Comparison of ENCODE assay signal across 20 mouse cellular contexts in genomic region chr1:154416384-154417155, GRCm38 (mm10).
DNase-seq lines count a peak whose midpoint lies in the region; ATAC-seq lines count a peak whose summit lies in the region.
"Had no signal": no experiment of that assay in that cellular context is flagged by ENCODE, and none has a peak within 500 bp of the region (broad histone marks: within the 10 kb centered on the region; RNA-seq: fewer than 3 reads in every experiment).

No protein-coding gene starts in this region.

- peak; percentile 14; the same call in 1 of the 2 replicates for ATAC-seq in lung, embryonic 15.5 days (ENCODE audit: borderline replicate concordance, extremely low read depth, low FRiP score, low TSS enrichment)
- ATAC-seq: forebrain, embryonic 16.5 days; inflammation-experienced regulatory T-cells, adult 6 months had no signal

- WGBS in heart, embryonic 10.5 days: 54% methylated on average over 20 of the region's 20 CpGs
- WGBS in lung, embryonic 15.5 days: 52% methylated on average over 20 of the region's 20 CpGs

- intact Hi-C loops in heart, postnatal 25 days (cut with DNase I): no loop called here

- H3K36me3 ChIP-seq in heart, embryonic 10.5 days: no peaks in the 10 kb centered on the region
- no peaks in the 10 kb centered on the region for H3K36me3 ChIP-seq in lung, embryonic 15.5 days
- H3K36me3 ChIP-seq: limb, embryonic 15.5 days had no signal

- H3K9me3 ChIP-seq in heart, embryonic 10.5 days: no peaks in the 10 kb centered on the region
- no peaks in the 10 kb centered on the region for H3K9me3 ChIP-seq in lung, embryonic 15.5 days
- H3K9me3 ChIP-seq: limb, embryonic 15.5 days; neural tube, embryonic 13.5 days had no signal

- no peak overlapping the region for H3K9ac ChIP-seq in lung, embryonic 15.5 days
- H3K9ac ChIP-seq: limb, embryonic 15.5 days; neural tube, embryonic 13.5 days had no signal

- no peak overlapping the region for H3K27ac ChIP-seq in heart, embryonic 10.5 days
- no peak overlapping the region for H3K27ac ChIP-seq in lung, embryonic 15.5 days
- H3K27ac ChIP-seq: gastrocnemius, adult 2 months; limb, embryonic 15.5 days; macrophage; neural tube, embryonic 13.5 days; stomach, postnatal 0 days had no signal

- no peaks in the 10 kb centered on the region for H3K27me3 ChIP-seq in heart, embryonic 10.5 days (ENCODE audit: insufficient read depth, poor library complexity, severe bottlenecking)
- no peaks in the 10 kb centered on the region for H3K27me3 ChIP-seq in lung, embryonic 15.5 days
- H3K27me3 ChIP-seq: limb, embryonic 15.5 days; neural tube, embryonic 13.5 days had no signal

- peak; percentile 72 for DNase-seq in heart, embryonic 10.5 days (ENCODE audit: low spot score)
- no peak for DNase-seq in heart, postnatal 25 days (ENCODE audit: low spot score)
- no peak for DNase-seq in lung, postnatal 4 days
- DNase-seq in embryo, embryonic 11.5 days (ENCODE audit: low read depth, low spot score): peak; percentile 3
- peak; percentile 22 to 48 for DNase-seq in kidney, postnatal 4 days
- DNase-seq in right cerebral cortex, postnatal 14 days: no peak
- no peak for DNase-seq in spleen, postnatal 14 days (ENCODE audit: low spot score in 2 of 2)
- DNase-seq: cerebellum, postnatal 14 days; gastrocnemius, adult 2 months; heart, postnatal 36 days; lung, adult 18-20 months; spleen, adult 18-20 months; thymus, postnatal 25 days had no signal

- H3K4me2 ChIP-seq in lung, embryonic 15.5 days: no peak overlapping the region
- H3K4me2 ChIP-seq: limb, embryonic 15.5 days; neural tube, embryonic 13.5 days had no signal

- H3K4me3 ChIP-seq in heart, embryonic 10.5 days: no peak overlapping the region
- no peak overlapping the region for H3K4me3 ChIP-seq in lung, embryonic 15.5 days
- H3K4me3 ChIP-seq: gastrocnemius, adult 2 months; limb, embryonic 15.5 days; neural tube, embryonic 13.5 days had no signal

- peaks cover 9% of the 10 kb centered on the region; the same call in 1 of the 2 replicates for H3K4me1 ChIP-seq in heart, embryonic 10.5 days
- H3K4me1 ChIP-seq in lung, embryonic 15.5 days: no peaks in the 10 kb centered on the region
- H3K4me1 ChIP-seq: limb, embryonic 15.5 days; neural tube, embryonic 13.5 days had no signal

Comparison
In these comparisons a context has a peak if more than half of its experiments do, and no peak if none do; other contexts are left out.
1. DNase-seq: peak in heart, embryonic 10.5 days (single experiment), embryo, embryonic 11.5 days (single experiment) and kidney, postnatal 4 days (2 of 2); none in heart, postnatal 25 days (single experiment), lung, postnatal 4 days (0 of 2), right cerebral cortex, postnatal 14 days (single experiment) and spleen, postnatal 14 days (0 of 2).